Mouse (Mus musculus): ENCODE results near the gene Zfp13.
A peak's percentile ranks its signal among the peaks of the same experiment; 100 is the strongest.
"Not testable (repeated sequence)": the region's sequence is repeated elsewhere in the genome, so short reads cannot be mapped to it uniquely, and the experiment has no call there.

Gene Zfp13

GRCm38 (mm10) chr17:23598582-23599552 is at the start of gene Zfp13:
Gene Zfp13, minus strand, starts transcription at chr17:23599487.
- peak; percentile 83 for DNase-seq (ENCODE audit: low read depth)

- no peak for DNase-seq (ENCODE audit: low read depth)
Measured at GRCm38 (mm10) chr17:23645894-23646293, 46.6 kb upstream of the Zfp13 start.

GRCm38 (mm10) chr17:23644613-23645495 is 45.6 kb upstream of the Zfp13 start, which contains the start of gene Mmp25:
Gene Mmp25, minus strand, starts transcription at chr17:23645277.
- no peak for DNase-seq (ENCODE audit: low read depth)

GRCm38 (mm10) chr17:23631241-23631640 is 32.0 kb upstream of the Zfp13 start:
- DNase-seq (ENCODE audit: low read depth), result no peak

- DNase-seq (ENCODE audit: low read depth), result peak; percentile 40
Measured at GRCm38 (mm10) chr17:23630195-23631020, 31.1 kb upstream of the Zfp13 start.

- no peak for DNase-seq (ENCODE audit: low read depth)
Measured at GRCm38 (mm10) chr17:23627813-23628212, 28.5 kb upstream of the Zfp13 start.

- DNase-seq (ENCODE audit: low read depth), result no peak
Measured at GRCm38 (mm10) chr17:23620351-23620750, 21.1 kb upstream of the Zfp13 start.

- no peak for DNase-seq (ENCODE audit: low read depth)
Measured at GRCm38 (mm10) chr17:23617087-23617486, 17.8 kb upstream of the Zfp13 start.

GRCm38 (mm10) chr17:23610361-23610800 is 11.1 kb upstream of the Zfp13 start:
- DNase-seq (ENCODE audit: low read depth), result no peak

GRCm38 (mm10) chr17:23609612-23610011 is 10.3 kb upstream of the Zfp13 start:
- no peak for DNase-seq (ENCODE audit: low read depth)

- DNase-seq (ENCODE audit: low read depth), result no peak
Measured at GRCm38 (mm10) chr17:23605220-23605619, 5.9 kb upstream of the Zfp13 start.

GRCm38 (mm10) chr17:23604394-23604793 is 5.1 kb upstream of the Zfp13 start:
- DNase-seq (ENCODE audit: low read depth), result no peak

GRCm38 (mm10) chr17:23603542-23603941 is 4.3 kb upstream of the Zfp13 start:
- peak; percentile 35 for DNase-seq (ENCODE audit: low read depth)

- DNase-seq (ENCODE audit: low read depth), result no peak
Measured at GRCm38 (mm10) chr17:23603077-23603476, 3.8 kb upstream of the Zfp13 start.

GRCm38 (mm10) chr17:23601836-23602585 is 2.7 kb upstream of the Zfp13 start:
- DNase-seq (ENCODE audit: low read depth), result no peak

GRCm38 (mm10) chr17:23600641-23601622 is 1.6 kb upstream of the Zfp13 start, which contains the start of gene Zscan10:
Gene Zscan10, plus strand, starts transcription at chr17:23600856.
- DNase-seq (ENCODE audit: low read depth), result no peak

GRCm38 (mm10) chr17:23599605-23600063 is 347 bp upstream of the Zfp13 start:
- no peak for DNase-seq (ENCODE audit: low read depth)

- DNase-seq (ENCODE audit: low read depth), result not testable (repeated sequence)
Measured at GRCm38 (mm10) chr17:23595139-23595538, 4.1 kb downstream of the Zfp13 start.

- DNase-seq (ENCODE audit: low read depth), result no peak
Measured at GRCm38 (mm10) chr17:23592926-23593300, 6.4 kb downstream of the Zfp13 start.

Data from fibroblast of lung, adult 2 months (primary cell).